Mouse (Mus musculus) spleen, postnatal 14 days (tissue): ENCODE results near the gene Dnajb14.
"Not testable (repeated sequence)": the region's sequence is repeated elsewhere in the genome, so short reads cannot be mapped to it uniquely, and the experiment has no call there.

ENCODE experiments used
- DNase-seq, 2 experiments: peaks; one replicate each; pipeline ENCODE4 v3.0.0; 2021 to 2022; ENCODE audit warnings: low spot score in 2 of 2

Gene Dnajb14

DNA sequence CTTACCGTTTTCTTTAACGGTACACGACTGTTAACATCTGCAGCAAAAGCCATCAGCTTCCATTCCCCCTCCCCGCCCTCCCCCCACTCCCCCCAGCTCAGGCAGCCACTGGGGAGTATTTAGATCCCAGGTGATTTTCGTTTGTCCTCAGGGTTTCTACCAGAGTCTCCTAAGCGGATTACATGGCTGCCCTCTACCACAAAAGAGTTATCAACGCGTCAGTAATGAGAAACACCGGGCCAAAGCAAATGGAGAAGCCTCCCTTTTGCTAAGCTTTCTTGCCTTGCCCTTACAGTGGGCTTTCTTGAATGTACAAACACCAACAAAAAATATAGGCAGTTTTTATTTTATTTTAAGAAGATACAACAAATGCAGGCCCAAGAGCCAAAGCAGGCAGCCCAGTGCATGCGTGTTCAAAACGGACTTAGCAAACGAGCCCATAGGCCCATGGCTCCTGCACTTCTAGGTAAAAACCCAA lies 50.3 kb downstream of the Dnajb14 start:
- no peak for DNase-seq

DNA sequence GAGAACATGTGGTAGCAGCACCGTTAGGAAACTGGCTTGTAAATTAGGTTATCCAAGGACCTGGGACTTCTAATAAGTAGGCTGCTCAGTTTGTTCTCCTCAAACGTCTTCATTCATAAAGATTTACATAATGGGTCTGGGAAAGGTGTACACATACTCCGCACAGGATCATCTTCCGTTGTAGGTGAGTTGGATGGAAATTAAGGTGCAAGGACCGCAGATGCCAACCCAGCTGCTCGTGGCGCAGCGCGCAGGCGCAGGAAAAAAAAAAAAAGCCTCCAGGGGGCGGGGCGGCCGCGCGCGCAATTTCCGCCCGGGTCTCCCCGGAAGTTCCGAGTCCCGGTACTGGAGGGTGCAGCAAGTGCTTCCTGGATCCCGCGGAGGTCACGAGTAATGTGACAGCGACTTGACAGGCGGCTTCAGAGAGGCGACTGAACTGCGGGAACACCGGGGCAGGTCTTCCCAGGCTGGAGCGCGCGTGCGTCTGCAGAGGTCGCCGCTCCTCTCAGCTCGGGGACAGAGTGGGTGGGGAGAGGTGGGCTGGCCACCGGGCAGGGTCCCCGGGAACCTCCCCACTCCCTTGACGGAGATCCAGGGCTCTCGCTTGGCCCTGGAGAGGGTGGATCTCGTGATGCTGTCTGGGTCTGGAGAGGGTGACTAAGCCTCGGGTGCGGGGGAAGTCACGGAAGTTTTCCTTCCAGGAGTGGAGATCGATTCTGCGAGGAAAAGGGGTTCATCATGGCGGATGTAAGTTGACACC lies 50.9 kb downstream of the Dnajb14 start, which contains the start of gene Lamtor3:
Gene Lamtor3 (plus strand): TSS at position 335 of the 760 bp plus-strand sequence.
- peak; percentile 77 to 82 for DNase-seq

DNA sequence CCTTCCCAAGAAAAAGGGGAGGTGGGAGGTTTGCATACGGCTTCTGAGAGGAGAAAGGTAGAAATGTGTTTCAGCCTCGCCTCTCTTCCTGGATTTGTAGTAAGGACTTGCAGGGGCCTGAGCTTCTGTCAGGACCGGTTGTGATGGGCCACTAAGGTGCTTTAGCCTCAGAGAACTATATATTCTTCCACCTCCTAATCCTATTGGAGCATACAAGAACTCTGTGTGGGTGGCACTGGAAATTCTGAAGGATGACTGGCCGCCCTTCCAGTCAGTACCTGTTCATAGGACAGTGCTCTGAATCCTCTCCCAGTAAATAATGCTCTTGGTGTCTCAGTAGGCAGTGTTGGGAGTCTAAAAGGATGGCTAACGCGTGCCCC lies 51.4 kb downstream of the Dnajb14 start:
- no peak for DNase-seq

DNA sequence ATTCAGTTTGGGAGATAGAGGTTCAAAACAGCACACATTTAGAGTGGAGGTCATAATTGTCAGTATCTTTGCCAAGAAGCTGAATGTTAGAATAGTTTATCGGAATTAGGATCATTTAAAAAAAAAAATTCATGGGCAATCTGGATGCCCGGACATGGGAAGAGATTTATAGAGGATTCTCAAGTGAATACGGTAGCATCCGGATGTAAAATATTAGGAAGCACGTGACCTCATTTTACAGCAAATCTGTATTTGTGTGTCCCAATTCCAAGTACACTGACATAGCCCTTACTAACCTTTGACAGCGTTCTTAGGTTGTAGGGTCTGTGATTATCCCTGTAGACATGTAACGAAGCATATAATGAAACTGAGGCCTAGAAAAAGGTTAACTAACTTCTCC lies 51.9 kb downstream of the Dnajb14 start:
- DNase-seq = no peak

DNA sequence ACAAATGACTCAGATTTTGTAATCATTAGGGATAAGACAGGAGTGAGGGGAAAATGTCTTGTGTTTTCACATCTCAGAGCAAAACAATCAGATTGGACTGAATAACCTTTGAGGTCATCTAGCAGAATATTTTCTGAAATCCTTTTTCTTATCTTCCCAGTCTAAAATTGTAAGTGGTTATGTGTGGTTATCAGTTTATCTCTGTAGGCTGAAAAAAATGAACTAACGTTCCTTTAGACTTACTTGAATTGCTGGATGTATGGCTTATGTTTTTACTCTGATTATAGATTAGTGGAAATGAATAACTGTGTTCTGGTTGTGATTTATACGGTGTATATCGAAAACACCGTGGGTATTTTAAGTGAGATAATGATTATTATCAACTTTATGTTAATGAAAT lies 53.1 kb downstream of the Dnajb14 start:
- DNase-seq = no peak

DNA sequence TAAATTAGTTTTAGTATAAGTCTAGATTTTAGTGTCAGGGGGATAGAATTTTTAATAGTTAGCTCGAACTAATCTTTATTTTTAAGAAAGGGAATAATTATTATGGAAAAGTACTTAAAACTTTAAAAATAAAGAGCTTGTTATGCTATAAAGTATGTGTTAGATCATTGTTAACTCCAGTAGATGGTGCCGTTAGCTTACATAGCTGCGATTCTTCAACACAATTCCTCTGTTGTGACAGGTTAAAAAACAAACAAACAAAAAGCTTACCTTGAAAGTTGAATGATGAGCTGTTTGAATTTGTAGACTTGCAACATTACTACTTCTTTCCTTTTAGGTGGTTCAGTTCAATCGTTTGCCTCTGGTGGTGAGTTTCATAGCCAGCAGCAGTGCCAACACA lies 59.5 kb downstream of the Dnajb14 start:
- no peak for DNase-seq

DNA sequence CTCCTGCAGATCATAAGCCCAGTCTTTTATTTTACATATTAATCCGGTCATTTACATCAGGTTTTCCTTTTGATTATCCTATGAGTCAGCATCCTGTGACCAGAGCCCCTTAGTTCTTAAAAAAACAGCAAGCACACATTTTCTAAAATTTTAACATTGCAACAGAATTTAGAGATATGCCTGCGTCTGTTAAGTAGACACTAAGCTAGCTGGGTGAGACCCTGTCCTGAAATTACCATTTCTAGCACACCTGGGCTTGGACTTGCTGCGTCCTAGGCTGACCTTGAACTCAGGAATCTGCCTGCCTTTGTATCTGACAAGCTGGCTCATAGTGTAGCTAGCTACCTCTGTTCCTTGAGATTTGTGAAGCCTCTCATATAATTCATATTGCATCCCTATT lies 62.5 kb downstream of the Dnajb14 start:
- DNase-seq = no peak

DNA sequence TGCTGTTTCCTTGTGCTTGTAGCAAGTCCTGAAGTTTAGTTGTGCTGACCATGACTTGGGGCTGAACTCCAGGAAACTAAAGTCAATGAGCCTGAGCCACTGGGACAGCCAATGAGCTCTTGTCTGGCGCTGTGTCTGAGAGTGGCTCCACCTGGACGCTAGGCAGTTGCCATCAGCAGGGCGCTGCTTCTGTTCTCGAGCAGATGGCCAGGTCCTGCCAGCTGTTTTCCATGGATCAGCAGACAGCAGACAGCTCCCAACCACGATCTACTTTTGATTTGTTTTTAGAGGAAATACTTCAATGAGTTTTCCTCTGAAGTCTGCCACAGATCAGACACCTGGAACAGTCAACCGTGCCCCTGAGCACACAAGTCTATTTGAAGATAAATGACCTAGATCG lies 65.3 kb downstream of the Dnajb14 start:
- no peak for DNase-seq

DNA sequence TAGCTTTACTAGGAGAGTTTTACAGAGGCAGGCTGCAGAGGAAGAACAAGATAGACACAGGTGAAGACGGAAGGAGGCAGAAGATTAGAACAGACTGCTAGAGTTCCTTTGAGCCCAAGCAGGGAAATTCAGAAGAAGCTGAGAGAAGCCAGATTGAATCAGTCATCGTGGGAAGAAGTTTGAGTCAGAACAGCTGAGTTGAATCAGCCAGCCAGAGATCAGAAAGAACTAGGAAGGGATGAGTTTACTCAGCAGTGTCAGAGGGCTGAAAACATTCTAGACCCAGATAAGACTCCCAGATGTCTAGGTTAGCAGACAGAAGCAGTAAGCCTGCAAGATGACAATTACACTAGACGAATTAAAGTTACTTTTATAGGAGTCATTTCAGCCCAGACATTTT lies 66.5 kb downstream of the Dnajb14 start:
- DNase-seq = no peak

DNA sequence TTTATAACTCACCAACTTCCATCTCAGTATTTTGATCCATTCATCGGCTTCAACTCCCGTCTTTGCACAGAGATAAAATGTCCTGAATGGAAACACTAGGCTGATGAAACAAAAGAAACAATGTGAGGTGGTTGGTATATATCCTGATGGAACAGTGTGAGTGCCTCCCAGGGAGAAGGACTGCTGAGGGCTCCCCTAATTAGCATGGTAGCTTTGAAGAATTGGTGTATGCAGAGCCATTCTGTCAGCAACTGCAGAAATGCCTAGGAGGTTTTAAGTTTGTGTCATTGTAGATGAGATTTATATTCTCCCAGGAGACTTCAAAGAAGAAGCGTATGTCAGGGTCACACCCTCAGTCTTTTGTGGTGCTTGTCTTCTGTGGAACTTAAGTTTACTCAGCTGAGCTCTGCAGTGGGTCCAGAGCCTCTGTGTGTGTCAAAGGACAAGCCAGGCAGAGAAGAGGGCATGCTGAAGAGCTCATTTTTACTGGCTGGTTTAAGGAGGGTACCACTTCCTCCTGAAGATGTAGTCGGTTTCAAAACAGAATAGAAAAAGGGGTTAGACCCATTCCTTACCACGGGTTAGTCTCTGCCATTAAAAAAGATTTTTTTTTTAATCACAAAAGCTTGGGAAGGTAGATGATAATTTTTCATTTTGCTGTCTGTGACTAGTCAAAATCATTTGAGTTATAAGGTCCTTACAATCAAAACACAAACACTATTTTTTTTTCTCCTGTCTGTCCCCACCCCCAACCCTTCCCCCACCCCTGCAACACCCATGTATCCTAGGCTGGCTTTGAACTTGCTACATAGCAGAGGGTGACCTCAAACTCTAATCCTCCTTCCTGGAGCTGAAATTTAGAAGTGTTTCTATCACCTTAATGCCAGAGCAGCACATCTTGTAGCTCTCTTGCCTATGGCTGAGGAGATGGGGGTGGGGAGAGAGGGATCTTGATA lies 68.4 kb downstream of the Dnajb14 start:
- no peak for DNase-seq

DNA sequence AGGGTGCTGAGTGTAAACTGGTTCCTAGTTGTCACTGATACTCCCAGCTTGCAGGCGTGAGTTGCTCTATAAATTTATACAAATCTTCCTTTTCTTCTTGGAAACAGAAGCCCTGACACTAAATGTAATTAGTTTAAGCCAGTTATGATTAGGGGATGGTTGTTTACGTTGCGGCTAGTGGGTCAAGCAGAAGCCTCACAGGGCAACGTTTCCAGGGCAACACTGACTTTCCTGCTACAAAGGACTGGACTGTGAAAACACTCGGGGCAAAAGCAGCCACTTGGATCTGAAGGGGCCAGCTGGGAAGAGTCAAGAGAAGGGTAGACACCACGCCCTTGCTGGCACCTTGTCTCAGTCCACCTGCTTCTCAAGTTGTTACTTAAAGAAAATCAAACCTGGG lies 69.1 kb downstream of the Dnajb14 start:
- DNase-seq = no peak

DNA sequence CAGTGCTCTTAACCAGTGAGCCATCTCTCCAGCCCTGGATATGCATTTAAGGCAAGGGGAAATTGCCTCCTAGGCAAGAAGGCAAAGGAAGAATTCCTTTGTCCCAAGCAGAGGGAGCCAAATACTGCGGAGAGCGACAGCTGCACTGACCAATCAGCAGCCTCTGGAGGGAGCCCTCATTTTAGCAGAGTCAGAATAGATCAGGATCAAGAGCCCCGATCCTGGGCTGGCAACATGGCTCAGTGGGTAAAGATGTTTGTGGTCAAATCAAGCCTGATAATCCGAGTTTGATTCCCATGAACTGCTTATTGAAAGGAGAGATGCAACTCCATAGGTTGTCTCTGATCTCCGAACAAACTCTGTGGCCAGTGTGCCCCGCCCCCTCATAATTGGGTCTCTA lies 71.1 kb downstream of the Dnajb14 start:
- DNase-seq = no peak

DNA sequence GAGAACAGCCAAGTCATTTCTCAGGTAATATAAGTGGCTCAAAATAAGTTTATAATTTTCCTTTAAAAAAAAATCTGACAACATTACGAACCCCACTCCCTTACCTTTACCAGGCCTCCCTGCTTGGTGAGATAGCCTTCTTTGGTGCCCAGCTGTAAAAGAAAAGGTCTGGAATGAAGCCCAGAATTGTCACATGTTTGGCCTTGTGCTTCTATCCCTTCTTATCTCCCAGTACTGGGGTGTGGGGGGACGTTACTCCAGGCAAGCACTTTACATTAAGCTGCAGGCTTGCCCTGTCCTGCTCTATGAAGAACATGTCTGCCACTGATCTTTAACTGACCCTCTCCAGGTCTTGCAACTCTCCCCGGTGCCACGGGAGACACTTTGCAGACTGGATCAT lies 73.3 kb downstream of the Dnajb14 start:
- no peak for DNase-seq

DNA sequence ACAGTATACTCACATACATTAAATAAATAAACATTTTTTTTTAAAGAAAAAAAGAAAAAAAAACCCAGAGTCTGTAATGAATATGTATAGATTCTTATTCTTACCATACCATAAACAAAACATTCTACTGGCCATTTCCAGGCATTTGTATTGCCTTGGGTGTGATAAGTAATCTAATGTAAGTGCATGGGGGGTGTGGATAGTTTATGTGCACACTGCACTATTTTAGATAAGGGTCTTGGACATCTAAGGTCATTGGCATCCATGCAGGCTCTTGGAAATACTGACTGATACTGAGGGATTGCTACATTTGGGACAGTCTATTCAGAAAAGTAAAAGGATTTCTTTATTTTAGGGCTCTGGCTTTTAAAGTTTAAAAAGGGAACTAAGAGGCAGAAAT lies 74.1 kb downstream of the Dnajb14 start:
- DNase-seq = no peak

DNA sequence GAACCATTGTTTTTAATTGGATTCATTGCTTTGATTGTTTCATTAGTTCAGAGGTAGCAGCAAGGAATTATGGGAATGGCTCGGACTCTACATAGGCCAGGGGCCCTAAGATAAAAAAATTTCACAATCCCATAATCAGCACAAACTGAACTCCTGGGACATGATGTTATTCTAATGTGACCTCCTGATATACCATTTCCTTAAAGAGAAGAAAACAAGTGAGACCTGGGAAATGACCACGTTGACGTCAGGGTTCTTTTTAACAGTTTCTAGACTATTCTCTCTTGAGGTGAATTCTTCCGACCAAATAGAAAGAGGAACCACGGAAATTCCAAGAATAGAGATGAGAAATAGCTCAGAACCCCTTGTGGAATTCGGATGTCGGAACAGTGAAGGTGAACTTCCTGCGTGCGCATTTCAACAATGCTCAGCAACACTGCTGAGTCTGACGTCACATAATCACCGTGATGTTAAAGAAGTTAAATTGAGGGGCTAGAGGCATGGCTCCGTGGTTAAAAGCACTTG lies 74.7 kb downstream of the Dnajb14 start:
- DNase-seq = no peak

DNA sequence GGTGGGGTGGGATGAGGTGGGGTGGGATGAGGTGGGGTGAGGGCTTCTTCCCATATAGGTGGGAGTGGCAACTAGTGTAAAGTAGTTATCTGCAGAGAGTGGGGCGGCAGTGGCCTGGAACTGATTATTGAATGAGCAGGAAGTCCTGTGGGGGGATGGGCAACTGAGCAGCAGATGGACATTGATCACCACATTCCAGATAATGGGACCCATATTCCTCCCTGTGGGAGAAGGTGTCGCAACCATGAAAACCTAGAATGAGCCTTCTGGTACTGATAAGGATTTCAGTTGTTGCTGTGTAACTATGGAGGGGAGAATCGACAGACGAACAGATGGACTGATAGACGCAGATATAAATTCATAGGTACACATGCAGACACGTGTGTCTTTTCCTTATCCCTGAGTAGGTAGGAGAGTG lies 76.3 kb downstream of the Dnajb14 start:
- no peak for DNase-seq

DNA sequence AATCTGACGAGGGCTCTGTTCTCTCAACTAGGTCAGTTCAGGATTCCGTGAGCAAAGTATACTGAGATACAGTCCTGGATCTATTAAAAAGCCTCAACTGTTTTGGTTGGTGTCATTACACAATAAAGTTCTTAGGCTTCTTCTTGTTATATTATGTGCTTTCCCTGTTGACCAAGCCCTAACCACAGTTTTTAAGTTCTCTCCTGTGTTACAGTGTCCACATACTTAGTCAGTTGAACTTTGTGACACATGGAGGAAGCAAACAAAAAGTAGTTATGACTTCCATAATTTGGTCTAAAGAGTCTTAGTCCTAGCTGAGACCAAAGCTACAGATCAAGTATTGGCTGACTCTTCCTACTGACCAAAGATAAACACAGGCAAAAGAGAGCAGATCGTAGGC lies 79.4 kb downstream of the Dnajb14 start:
- DNase-seq = no peak

DNA sequence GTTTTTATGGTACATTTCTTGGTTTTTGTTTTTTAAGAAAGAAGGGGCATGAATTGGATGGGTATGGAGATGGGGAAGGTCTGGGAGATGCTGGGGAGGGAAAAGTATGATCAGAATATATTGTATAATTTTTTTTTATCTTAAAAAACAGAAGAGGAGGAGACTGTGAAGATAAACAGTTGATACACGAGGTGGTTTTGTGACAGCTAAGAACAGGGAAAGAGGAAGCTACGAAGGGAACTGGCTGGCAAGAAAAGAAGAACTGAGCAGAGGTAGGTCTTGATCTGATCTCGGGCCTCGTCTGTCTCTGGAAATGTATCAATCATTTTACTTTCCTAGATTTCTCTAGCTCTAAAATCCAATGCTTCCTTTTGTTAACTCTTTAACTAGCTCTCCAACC lies 80.0 kb downstream of the Dnajb14 start:
- no peak for DNase-seq

DNA sequence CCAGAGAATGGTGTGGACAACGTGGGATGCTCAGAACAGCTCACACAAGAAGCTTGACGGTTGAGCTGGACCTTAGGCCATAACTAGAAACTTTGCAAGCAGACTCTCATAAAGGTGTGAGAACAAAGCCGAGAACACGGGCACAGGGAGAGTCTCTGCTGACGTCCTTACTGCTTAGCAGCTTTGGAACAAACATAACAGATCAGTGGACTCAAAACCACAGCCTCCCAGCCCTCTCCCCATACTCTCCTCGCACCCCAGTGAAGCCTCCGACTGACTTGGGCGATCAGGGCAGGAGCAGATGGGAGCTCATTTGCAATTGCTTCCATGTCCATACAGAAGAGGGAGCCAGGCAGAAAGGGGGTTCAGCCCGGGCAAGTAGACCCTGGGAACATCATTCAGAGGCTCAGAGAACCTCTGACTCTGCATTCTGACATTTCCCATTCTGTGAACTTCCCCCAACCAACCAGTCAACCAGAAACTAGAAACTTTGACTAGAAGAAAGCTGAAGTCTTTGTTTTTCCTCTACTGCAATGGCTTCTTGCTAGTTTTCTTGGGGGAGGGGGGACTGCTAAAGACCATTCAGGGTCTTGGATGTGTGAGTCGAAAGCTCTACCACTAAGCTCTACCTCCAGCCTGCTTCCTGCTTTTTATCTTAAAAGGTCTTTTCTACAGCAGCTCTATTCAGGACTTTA lies 82.9 kb downstream of the Dnajb14 start:
- no peak for DNase-seq

DNA sequence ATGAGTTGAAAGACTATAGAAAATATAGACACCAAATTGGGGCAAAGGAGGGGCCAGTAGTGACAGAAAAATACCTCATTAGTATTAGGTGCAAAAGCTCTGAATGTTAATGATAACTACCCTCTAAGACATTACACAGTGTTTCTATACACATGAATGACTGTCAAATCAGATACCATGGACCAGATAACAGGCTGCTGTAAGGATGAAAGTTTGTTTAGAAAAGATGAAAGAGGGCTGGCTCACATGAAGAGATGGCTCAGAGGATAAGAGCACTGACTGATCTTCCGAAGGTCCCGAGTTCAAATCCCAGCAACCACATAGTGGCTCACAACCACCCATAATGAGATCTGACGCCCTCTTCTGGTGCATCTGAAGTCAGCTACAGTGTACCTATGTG lies 83.8 kb downstream of the Dnajb14 start:
- not testable (repeated sequence) for DNase-seq

DNA sequence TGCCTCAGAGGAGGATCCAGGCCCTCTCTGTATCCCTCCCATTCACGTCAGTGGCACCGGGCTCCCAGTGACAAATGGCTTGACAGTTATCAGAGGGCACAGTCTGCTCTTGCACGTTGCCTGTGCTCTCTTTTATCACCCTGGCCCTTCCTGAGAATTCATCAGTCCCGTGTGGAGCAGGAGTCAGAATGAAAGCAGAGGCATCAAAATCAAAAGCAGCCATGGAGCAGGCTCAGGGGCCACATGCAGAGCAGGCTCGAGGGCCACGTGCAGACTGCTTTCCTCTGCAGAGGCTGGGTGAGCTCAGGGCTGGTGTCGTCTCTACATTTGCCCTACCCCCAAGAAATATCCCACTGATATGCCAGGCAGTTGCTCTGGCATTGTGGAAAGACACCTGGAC lies 84.3 kb downstream of the Dnajb14 start:
- DNase-seq = no peak
